Mouse (Mus musculus) E14TG2a.4 (cell line): ENCODE data around the gene Gltpd2.
A peak's percentile ranks its signal among the peaks of the same experiment; 100 is the strongest.
"Not testable (repeated sequence)": the region's sequence is repeated elsewhere in the genome, so short reads cannot be mapped to it uniquely, and the experiment has no call there.

Experiments used
- H3K27me3 ChIP-seq: 2 replicates; pipeline ENCODE4 v1.6.1; 2014; ENCODE audit warnings: low read length, control low read depth; ENCODE audit not compliant: insufficient read depth
- H3K36me3 ChIP-seq: 2 replicates; pipeline ENCODE4 v1.6.1; 2014; ENCODE audit warnings: low read length, control low read depth; ENCODE audit not compliant: insufficient read depth
- H3K4me1 ChIP-seq: replicated peaks from 2 replicates; pipeline ENCODE4 v1.6.1; 2014; ENCODE audit warnings: low read depth, low read length, control low read depth
- H3K4me3 ChIP-seq: replicated peaks from 2 replicates; pipeline ENCODE4 v1.5.1; 2014; ENCODE audit warnings: mild to moderate bottlenecking, low read length
- H3K9me3 ChIP-seq: 2 replicates; pipeline ENCODE4 v1.6.1; 2014; ENCODE audit warnings: low read length, control low read depth
- CTCF ChIP-seq: conservative IDR thresholded peaks from 2 replicates; pipeline ENCODE4 v1.5.1; 2014; ENCODE audit warnings: low read length
- NANOG ChIP-seq: IDR thresholded peaks from 2 replicates; pipeline ENCODE4 v1.6.1; 2014; ENCODE audit warnings: borderline replicate concordance, low read length, mixed read lengths
- POU5F1 ChIP-seq: IDR thresholded peaks from 2 replicates; pipeline ENCODE4 v1.6.1; 2014; ENCODE audit warnings: low read length, borderline replicate concordance

The Gltpd2 gene

DNA sequence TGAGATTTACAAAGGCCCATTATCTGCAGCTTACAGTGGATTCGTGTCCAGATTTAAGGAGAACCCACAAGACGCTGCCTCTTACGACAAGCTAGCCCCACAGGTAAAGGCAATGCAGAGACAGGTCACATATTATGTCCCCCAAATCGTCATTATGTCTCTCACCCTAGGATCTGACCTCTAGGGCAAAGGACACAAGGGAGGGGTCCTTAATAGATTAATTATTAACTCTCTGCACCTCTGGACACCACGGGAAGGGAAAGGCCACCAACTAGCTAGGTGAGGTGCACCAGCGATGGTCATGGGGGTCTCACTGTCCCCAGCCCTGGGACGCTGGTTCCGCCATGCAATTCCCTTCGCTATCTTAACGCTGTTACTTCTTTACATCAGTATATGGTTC lies at the start of gene Gltpd2:
Gltpd2 (plus strand) TSS at position 274 of the 400 bp plus-strand sequence.
- H3K4me1 ChIP-seq, result peaks cover 38% of the 10 kb centered on the region
- TF ChIP-seq NANOG, result no peak
- TF ChIP-seq POU5F1, result no peak
- TF ChIP-seq CTCF, result no peak
- no peaks in the 10 kb centered on the region for H3K36me3 ChIP-seq
- peak within 1 kb of the TSS; percentile 78 for H3K4me3 ChIP-seq
- no peaks in the 10 kb centered on the region for H3K9me3 ChIP-seq
- peaks cover 30% of the 10 kb centered on the region for H3K27me3 ChIP-seq

- TF ChIP-seq NANOG (no peak), POU5F1 (no peak), CTCF (no peak)
- Histone ChIP-seq H3K9me3 (no peaks in the 10 kb centered on the region), H3K4me1 (peaks cover 16% of the 10 kb centered on the region), H3K36me3 (no peaks in the 10 kb centered on the region), H3K4me3 (no peak overlapping the region), H3K27me3 (peaks cover 32% of the 10 kb centered on the region)
Measured at GRCm38 (mm10) chr11:70469764-70470163, 49.2 kb upstream of the Gltpd2 start.

DNA sequence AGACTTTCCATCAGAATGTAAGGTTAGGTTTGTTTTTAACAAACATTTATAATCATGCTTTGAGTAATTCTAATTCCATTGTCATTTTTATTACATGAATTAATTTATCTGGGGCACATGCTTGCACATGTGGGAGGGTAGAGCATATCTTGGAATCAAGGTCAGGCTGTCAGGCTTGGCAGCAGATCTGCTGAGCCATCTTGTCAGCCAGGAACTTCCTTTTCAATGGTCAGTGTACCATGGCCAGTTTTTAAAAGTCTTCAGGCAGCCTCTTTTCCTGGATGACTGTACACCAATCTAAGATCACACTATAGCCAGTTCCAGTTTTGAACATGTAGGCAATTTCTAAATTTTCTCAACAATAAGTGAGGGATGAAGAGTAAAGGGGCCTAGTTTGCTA lies 46.3 kb upstream of the Gltpd2 start:
- Histone ChIP-seq H3K4me1 (no peaks in the 10 kb centered on the region), H3K36me3 (no peaks in the 10 kb centered on the region), H3K9me3 (no peaks in the 10 kb centered on the region), H3K27me3 (peaks cover 6% of the 10 kb centered on the region), H3K4me3 (no peak overlapping the region)
- TF ChIP-seq POU5F1, result no peak
- no peak for TF ChIP-seq NANOG
- TF ChIP-seq CTCF, result no peak

- not testable (repeated sequence) for H3K27me3 ChIP-seq, H3K4me3 ChIP-seq, H3K36me3 ChIP-seq, H3K4me1 ChIP-seq, H3K9me3 ChIP-seq
Measured at GRCm38 (mm10) chr11:70473291-70473690, 45.7 kb upstream of the Gltpd2 start.

- Histone ChIP-seq H3K4me3 (no peak overlapping the region), H3K9me3 (no peaks in the 10 kb centered on the region), H3K27me3 (peaks cover 4% of the 10 kb centered on the region; the same call in 1 of the 2 replicates), H3K36me3 (no peaks in the 10 kb centered on the region), H3K4me1 (no peaks in the 10 kb centered on the region)
- TF ChIP-seq POU5F1 (no peak), NANOG (no peak), CTCF (no peak)
Measured at GRCm38 (mm10) chr11:70474872-70475534, 44.0 kb upstream of the Gltpd2 start.

- H3K4me3 ChIP-seq, result no peak overlapping the region
- H3K9me3 ChIP-seq, result no peaks in the 10 kb centered on the region
- H3K4me1 ChIP-seq, result peaks cover 16% of the 10 kb centered on the region
- no peaks in the 10 kb centered on the region for H3K36me3 ChIP-seq
- no peak for TF ChIP-seq CTCF
- no peak for TF ChIP-seq NANOG
- no peak for TF ChIP-seq POU5F1
- H3K27me3 ChIP-seq, result no peaks in the 10 kb centered on the region
Measured at GRCm38 (mm10) chr11:70485498-70485897, 33.5 kb upstream of the Gltpd2 start.

DNA sequence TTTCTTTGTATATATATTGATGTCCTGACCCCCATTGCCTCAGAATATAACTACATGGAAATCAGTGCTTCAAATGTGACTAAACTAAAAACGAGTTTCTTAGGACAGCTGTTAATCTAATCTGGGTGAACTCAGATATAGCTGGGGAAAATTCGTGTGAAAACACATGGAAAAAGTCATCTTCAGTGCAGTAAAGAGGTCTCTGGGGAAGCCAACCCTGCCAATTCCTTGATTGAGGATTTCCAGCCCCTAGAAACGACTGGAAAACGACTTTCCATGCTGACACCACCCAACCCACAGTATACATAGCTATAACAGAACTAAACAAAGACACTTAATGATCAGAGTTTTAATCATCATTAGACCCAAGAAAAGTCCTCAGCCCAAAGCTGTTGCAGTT lies 31.2 kb upstream of the Gltpd2 start:
- TF ChIP-seq NANOG (no peak), CTCF (no peak), POU5F1 (no peak)
- H3K27me3 ChIP-seq, result no peaks in the 10 kb centered on the region

GRCm38 (mm10) chr11:70489138-70489537 lies 29.9 kb upstream of the Gltpd2 start:
- Histone ChIP-seq H3K9me3 (no peaks in the 10 kb centered on the region), H3K4me1 (no peaks in the 10 kb centered on the region), H3K27me3 (no peaks in the 10 kb centered on the region), H3K36me3 (no peaks in the 10 kb centered on the region), H3K4me3 (no peak overlapping the region)
- TF ChIP-seq NANOG (no peak), POU5F1 (no peak), CTCF (no peak)

More for the DNA sequence above, 31.2 kb upstream of the Gltpd2 start:
- Histone ChIP-seq H3K4me1 (peaks cover 8% of the 10 kb centered on the region), H3K36me3 (no peaks in the 10 kb centered on the region), H3K4me3 (no peak overlapping the region), H3K9me3 (no peaks in the 10 kb centered on the region)

GRCm38 (mm10) chr11:70489684-70490083 lies 29.3 kb upstream of the Gltpd2 start:
- Histone ChIP-seq H3K9me3 (no peaks in the 10 kb centered on the region), H3K4me1 (no peaks in the 10 kb centered on the region), H3K36me3 (no peaks in the 10 kb centered on the region), H3K27me3 (no peaks in the 10 kb centered on the region), H3K4me3 (no peak overlapping the region)
- TF ChIP-seq POU5F1, result no peak
